Mouse (Mus musculus) bone marrow macrophage, adult 2 months (primary cell): Measurements from ENCODE around the gene Adcy2. TPM values are rescaled to one million over a fixed set of nuclear protein-coding genes. Genes with fewer than 3 reads are reported as not detected.

ENCODE experiments used
- H3K27ac ChIP-seq: 2 replicates; pipeline ENCODE4 v1.5.1; 2012; ENCODE audit warnings: low read depth, low read length; ENCODE audit not compliant: insufficient read depth
- H3K4me1 ChIP-seq: 2 replicates; pipeline ENCODE4 v1.6.1; 2012; ENCODE audit warnings: low read length; ENCODE audit not compliant: control insufficient read depth, insufficient read depth
- H3K4me3 ChIP-seq: 2 replicates; pipeline ENCODE4 v1.5.1; 2012; ENCODE audit warnings: mild to moderate bottlenecking, low read length, moderate library complexity; ENCODE audit not compliant: insufficient read depth
- CTCF ChIP-seq: IDR thresholded peaks from 2 replicates; pipeline ENCODE4 v1.5.1; 2012; ENCODE audit warnings: low read depth, mild to moderate bottlenecking, low read length, moderate library complexity
- POLR2A ChIP-seq: IDR thresholded peaks from 2 replicates; pipeline ENCODE4 v1.6.1; 2012; ENCODE audit warnings: mild to moderate bottlenecking, low read depth, low read length, borderline replicate concordance
- polyA plus RNA-seq: library from polyadenylated mRNA; stranded (reverse); fragments of >200 nt; gene quantifications from 2 replicates; pipeline ENCODE4 v1.2.4, GENCODE M21; 2012; ENCODE audit not compliant: missing spikeins, insufficient read depth, insufficient read length

Adcy2 gene
- polyA plus RNA-seq, 1 experiment, result 0.17 TPM

DNA sequence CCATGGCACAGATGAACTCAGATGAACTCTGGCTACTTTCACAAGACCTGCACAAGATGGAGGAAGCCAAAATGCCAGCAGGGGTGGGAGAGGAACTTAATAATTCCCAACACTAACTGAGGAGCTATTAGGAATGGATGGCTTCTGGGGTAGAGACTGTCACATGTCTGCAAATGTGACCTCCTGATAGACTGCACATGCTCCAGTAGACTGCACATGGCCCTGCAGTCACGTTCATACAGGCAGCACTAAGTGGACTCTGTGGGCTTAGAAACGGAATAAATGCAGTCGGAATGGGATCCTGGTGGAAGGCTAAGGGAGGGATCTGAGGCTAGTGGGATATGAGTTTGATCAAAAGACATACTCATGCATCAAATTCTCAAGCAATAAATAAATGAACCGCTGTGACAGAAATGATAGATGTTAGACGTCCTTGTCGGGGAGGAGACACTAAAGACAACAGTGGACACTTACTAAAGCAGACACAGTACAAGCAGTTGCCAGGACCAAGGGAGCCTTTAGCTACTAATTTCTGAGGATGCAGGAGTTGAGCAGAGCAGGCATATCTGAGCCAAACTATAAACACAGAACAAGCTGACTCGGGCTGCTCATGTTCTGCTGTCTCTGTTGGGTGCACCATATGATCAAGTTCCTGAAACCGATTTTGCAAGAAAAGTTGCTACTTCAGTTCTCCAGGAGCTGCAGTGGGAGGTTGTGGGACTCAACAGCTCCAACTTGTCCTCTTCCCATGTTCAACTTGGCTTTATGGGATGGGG is 211.9 kb downstream of the Adcy2 start:
- H3K4me3 ChIP-seq, result no peak overlapping the region
- TF ChIP-seq POLR2A (no peak), CTCF (no peak)

DNA sequence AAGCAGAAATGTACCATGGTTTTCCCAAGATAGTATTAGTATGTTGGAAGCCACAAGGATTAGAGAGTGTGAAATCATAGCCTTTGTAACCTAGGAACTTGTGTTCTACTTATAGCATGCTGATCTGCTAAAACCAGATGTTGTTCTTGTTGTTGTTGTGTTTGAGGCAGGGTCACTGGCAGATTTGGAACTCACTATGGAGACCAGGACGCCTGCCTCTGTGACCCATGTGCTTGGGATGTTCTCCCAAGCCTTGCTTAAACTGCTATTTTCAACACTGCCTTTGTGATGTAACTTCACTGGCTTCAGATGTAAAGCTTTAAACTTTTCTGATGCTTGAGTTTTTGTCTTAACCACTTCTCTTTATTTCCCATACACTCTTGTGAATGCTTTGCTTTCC is 216.2 kb downstream of the Adcy2 start:
- Histone ChIP-seq H3K27ac (no peak overlapping the region), H3K4me1 (no peaks in the 10 kb centered on the region), H3K4me3 (no peak overlapping the region)
- no peak for TF ChIP-seq CTCF
- TF ChIP-seq POLR2A, result no peak

More for the DNA sequence above, 211.9 kb downstream of the Adcy2 start:
- Histone ChIP-seq H3K4me1 (no peaks in the 10 kb centered on the region), H3K27ac (no peak overlapping the region)

DNA sequence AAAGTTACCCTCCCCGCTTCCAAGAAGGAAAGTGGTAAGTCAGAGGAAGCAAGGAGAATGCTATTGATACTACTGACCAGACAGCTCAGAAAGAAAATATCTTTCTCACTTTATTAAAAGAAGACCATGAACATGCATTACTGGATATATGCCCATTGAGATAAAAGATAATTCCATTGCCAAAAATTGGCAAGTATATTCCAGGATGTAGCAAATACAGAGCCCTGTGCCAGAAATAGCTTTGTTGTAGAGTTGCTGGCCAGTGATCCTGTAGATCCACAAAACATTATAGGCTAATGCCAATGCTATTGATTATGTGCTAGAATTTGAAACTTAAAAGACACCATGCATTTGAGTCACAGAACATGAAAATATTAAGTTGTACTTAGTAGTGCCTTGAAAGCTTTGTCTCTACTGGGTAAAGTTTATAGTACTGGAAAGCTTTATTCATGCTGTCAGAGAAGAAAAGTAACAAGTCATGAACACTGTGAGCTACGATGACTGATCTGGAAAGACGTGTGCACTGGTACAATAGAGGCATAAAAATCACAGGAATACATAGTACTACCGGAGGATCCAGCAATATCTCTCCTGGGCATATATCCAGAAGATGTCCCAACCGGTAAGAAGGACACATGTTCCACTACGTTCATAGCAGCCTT is 221.2 kb downstream of the Adcy2 start:
- H3K4me1 ChIP-seq, result no peaks in the 10 kb centered on the region
- no peak for TF ChIP-seq POLR2A
- TF ChIP-seq CTCF, result no peak
- H3K4me3 ChIP-seq, result no peak overlapping the region
- no peak overlapping the region for H3K27ac ChIP-seq

DNA sequence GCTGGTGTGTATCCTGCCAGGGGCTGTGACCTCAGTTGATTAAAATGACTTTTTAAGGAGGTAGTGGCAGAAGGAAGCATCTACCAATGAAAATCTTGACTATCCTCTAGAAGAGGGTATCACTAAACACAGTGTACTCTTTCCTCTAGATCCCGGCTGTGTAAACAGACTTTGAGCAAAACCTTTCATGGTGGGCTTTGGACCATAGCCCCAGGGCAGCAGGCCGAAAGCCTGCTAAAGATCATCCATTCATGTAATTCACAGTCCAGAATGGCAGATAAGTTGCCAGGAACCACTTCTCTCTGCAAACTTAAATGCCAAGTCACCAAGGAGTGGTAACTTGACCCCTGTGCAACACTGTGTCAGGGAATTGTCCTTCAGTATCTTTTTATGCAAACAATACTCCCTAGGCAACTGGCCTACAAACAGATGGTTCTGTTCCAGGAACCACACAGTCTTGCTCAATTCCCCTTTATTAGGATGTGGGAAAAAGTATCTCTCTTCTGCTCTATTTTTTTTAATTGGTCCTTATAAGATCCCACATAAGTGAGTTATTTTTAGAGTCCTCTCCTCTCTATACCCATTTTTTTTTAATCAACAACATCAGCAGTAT is 225.6 kb downstream of the Adcy2 start:
- H3K27ac ChIP-seq, result no peak overlapping the region
- H3K4me1 ChIP-seq, result no peaks in the 10 kb centered on the region
- TF ChIP-seq POLR2A (no peak), CTCF (no peak)
- no peak overlapping the region for H3K4me3 ChIP-seq

DNA sequence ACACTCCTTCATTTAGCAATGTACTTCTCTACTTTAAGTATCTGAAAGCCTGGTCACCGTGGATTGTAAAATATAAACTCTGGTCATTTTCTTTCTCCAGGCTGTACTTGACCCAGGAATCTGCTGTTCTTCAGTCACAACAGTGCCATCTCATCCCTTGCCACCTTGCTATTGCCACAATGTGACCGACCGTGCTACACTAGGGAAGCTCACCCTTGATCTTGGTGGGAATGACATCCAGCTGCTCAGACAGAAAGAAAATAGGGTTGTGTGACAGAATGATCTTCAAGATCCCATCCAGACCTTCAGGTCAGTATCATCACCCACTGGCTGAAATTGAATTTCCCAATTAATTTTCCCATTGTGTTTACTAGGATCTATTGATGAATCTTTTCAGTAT is 230.8 kb downstream of the Adcy2 start:
- TF ChIP-seq CTCF (no peak), POLR2A (no peak)
- Histone ChIP-seq H3K27ac (no peak overlapping the region), H3K4me1 (no peaks in the 10 kb centered on the region), H3K4me3 (no peak overlapping the region)

- H3K4me3 ChIP-seq, result no peak overlapping the region
- no peak overlapping the region for H3K27ac ChIP-seq
- no peak for TF ChIP-seq POLR2A
- no peak for TF ChIP-seq CTCF
- no peaks in the 10 kb centered on the region for H3K4me1 ChIP-seq
Measured at GRCm38 (mm10) chr13:68765896-68766578, 233.3 kb downstream of the Adcy2 start.

- TF ChIP-seq POLR2A (no peak), CTCF (no peak)
- H3K4me3 ChIP-seq, result no peak overlapping the region
- H3K27ac ChIP-seq, result no peak overlapping the region
- no peaks in the 10 kb centered on the region for H3K4me1 ChIP-seq
Measured at GRCm38 (mm10) chr13:68764614-68765013, 234.7 kb downstream of the Adcy2 start.

DNA sequence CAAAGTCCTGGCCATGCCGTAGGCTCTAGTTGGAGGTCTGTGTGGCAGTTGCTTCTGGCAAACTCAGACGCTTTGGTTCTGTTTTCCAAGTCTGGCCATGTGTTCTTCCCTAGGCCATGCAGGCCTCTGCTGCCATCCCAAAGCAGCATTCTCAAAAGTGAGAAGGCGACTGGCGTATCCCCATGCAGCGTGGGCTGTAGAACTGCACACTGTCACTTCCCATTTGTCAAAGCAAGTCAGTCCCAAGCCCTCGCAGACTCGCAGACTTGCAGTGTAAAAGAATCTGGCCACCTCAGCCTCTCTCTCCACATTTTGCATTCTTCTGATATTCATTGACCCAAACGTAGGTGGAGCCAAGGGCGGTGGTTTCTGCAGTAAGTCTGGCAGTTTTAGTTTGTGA is 249.5 kb downstream of the Adcy2 start:
- no peak for TF ChIP-seq CTCF
- no peak for TF ChIP-seq POLR2A
- no peaks in the 10 kb centered on the region for H3K4me1 ChIP-seq
- no peak overlapping the region for H3K4me3 ChIP-seq
- H3K27ac ChIP-seq, result no peak overlapping the region

- Histone ChIP-seq H3K4me3 (no peak overlapping the region), H3K27ac (no peak overlapping the region), H3K4me1 (no peaks in the 10 kb centered on the region)
- TF ChIP-seq CTCF (no peak), POLR2A (no peak)
Measured at GRCm38 (mm10) chr13:68749370-68749769, 250.0 kb downstream of the Adcy2 start.
